Comparison of ENCODE assay signal across 10 mouse cellular contexts in genomic region chr11:115233526-115234290, GRCm38 (mm10). TPM values are rescaled to one million over a fixed set of nuclear protein-coding genes. Genes with fewer than 3 reads are reported as not detected.
DNase-seq lines count a peak whose midpoint lies in the region; ATAC-seq and TF ChIP-seq lines count a peak whose summit lies in the region.
"Had no signal": no experiment of that assay in that cellular context is flagged by ENCODE, and none has a peak within 500 bp of the region (broad histone marks: within the 10 kb centered on the region; RNA-seq: fewer than 3 reads in every experiment).

No protein-coding gene starts in this region.

- no peak overlapping the region for H3K4me3 ChIP-seq in intestine, postnatal 0 days (ENCODE audit: low read depth, low read length)
- no peak overlapping the region for H3K4me3 ChIP-seq in intestine, embryonic 16.5 days (ENCODE audit: low read length)
- no peak overlapping the region for H3K4me3 ChIP-seq in hindbrain, embryonic 11.5 days (ENCODE audit: low read depth, low read length)
- no peak overlapping the region for H3K4me3 ChIP-seq in midbrain, embryonic 13.5 days (replicated peaks)
- H3K4me3 ChIP-seq: heart, embryonic 15.5 days; liver, embryonic 13.5 days had no signal

- DNase-seq in brain, adult 2 months (ENCODE audit: low read depth, low spot score) = peak; percentile 55
- peak; percentile 57 for DNase-seq in hindbrain, embryonic 11.5 days (ENCODE audit: low spot score)
- no peak for DNase-seq in embryo, embryonic 10.5 days (ENCODE audit: low spot score)
- no peak for DNase-seq in ovary, postnatal 36 days (ENCODE audit: low spot score)
- DNase-seq: liver, embryonic 13.5 days had no signal

- peak; percentile 54 for TF ChIP-seq CTCF in intestine, postnatal 0 days (IDR thresholded peaks at IDR 0.05; ENCODE audit: low read depth)

- H3K36me3 ChIP-seq in intestine, postnatal 0 days (ENCODE audit: control insufficient read depth, insufficient read depth) = no peaks in the 10 kb centered on the region
- H3K36me3 ChIP-seq in intestine, embryonic 16.5 days (ENCODE audit: control insufficient read depth, insufficient read depth, low read length) = no peaks in the 10 kb centered on the region
- H3K36me3 ChIP-seq in hindbrain, embryonic 11.5 days (ENCODE audit: control insufficient read depth, insufficient read depth, low read length) = no peaks in the 10 kb centered on the region
- H3K36me3 ChIP-seq in midbrain, embryonic 13.5 days = no peaks in the 10 kb centered on the region
- H3K36me3 ChIP-seq: heart, embryonic 15.5 days; liver, embryonic 13.5 days had no signal

- peaks cover 8% of the 10 kb centered on the region for H3K4me1 ChIP-seq in intestine, postnatal 0 days (replicated peaks; ENCODE audit: control insufficient read depth, insufficient read depth, low read length)
- H3K4me1 ChIP-seq in intestine, embryonic 16.5 days (ENCODE audit: control insufficient read depth, insufficient read depth, low read length) = peaks cover 22% of the 10 kb centered on the region
- peaks cover 27% of the 10 kb centered on the region for H3K4me1 ChIP-seq in hindbrain, embryonic 11.5 days (replicated peaks; ENCODE audit: control insufficient read depth, insufficient read depth, low read length)
- H3K4me1 ChIP-seq in midbrain, embryonic 13.5 days (replicated peaks) = peaks cover 70% of the 10 kb centered on the region

- no peak for ATAC-seq in intestine, postnatal 0 days
- no peak for ATAC-seq in intestine, embryonic 16.5 days
- ATAC-seq in hindbrain, embryonic 11.5 days (ENCODE audit: low FRiP score) = peak; percentile 61
- ATAC-seq in midbrain, embryonic 13.5 days = peak; percentile 52
- ATAC-seq in megakaryocyte, adult 5-6 weeks (ENCODE audit: poor library complexity, severe bottlenecking) = no peak

- 85% methylated on average over 20 of the region's 20 CpGs for WGBS in intestine, postnatal 0 days
- 71% methylated on average over 20 of the region's 20 CpGs for WGBS in intestine, embryonic 16.5 days
- 35% methylated on average over 20 of the region's 20 CpGs for whole genome bisulfite sequencing in hindbrain, embryonic 11.5 days
- 24% methylated on average over 20 of the region's 20 CpGs for WGBS in midbrain, embryonic 13.5 days

- no peak overlapping the region for H3K27ac ChIP-seq in intestine, postnatal 0 days (ENCODE audit: low read depth, low read length)
- H3K27ac ChIP-seq in intestine, embryonic 16.5 days (ENCODE audit: low read length) = no peak overlapping the region
- peak overlapping the region; percentile 12 for H3K27ac ChIP-seq in hindbrain, embryonic 11.5 days (ENCODE audit: low read depth, low read length)
- H3K27ac ChIP-seq in midbrain, embryonic 13.5 days = peak overlapping the region; percentile 45; the same call in 1 of the 2 replicates
- H3K27ac ChIP-seq: heart, embryonic 15.5 days; liver, embryonic 13.5 days had no signal

- no peak overlapping the region for H3K9ac ChIP-seq in intestine, postnatal 0 days (ENCODE audit: low read depth, low read length)
- H3K9ac ChIP-seq in intestine, embryonic 16.5 days (ENCODE audit: low read depth, low read length) = no peak overlapping the region
- no peak overlapping the region for H3K9ac ChIP-seq in hindbrain, embryonic 11.5 days (ENCODE audit: low read depth, low read length)
- no peak overlapping the region for H3K9ac ChIP-seq in midbrain, embryonic 13.5 days (replicated peaks)
- H3K9ac ChIP-seq: heart, embryonic 15.5 days; liver, embryonic 13.5 days had no signal

- no peak overlapping the region for H3K4me2 ChIP-seq in intestine, postnatal 0 days (replicated peaks; ENCODE audit: low read depth)
- H3K4me2 ChIP-seq in intestine, embryonic 16.5 days (ENCODE audit: low read depth, low read length) = no peak overlapping the region
- no peak overlapping the region for H3K4me2 ChIP-seq in hindbrain, embryonic 11.5 days (replicated peaks; ENCODE audit: low read depth, low read length)
- no peak overlapping the region for H3K4me2 ChIP-seq in midbrain, embryonic 13.5 days (replicated peaks)
- H3K4me2 ChIP-seq: heart, embryonic 15.5 days; liver, embryonic 13.5 days had no signal

- H3K9me3 ChIP-seq in intestine, postnatal 0 days (ENCODE audit: control insufficient read depth) = no peaks in the 10 kb centered on the region
- H3K9me3 ChIP-seq in intestine, embryonic 16.5 days (ENCODE audit: control insufficient read depth, low read length) = no peaks in the 10 kb centered on the region
- H3K9me3 ChIP-seq in hindbrain, embryonic 11.5 days (ENCODE audit: control insufficient read depth, low read length) = no peaks in the 10 kb centered on the region
- no peaks in the 10 kb centered on the region for H3K9me3 ChIP-seq in midbrain, embryonic 13.5 days
- H3K9me3 ChIP-seq: heart, embryonic 15.5 days; liver, embryonic 13.5 days had no signal

- no peaks in the 10 kb centered on the region for H3K27me3 ChIP-seq in intestine, postnatal 0 days (replicated peaks; ENCODE audit: control insufficient read depth, insufficient read depth, low read length)
- H3K27me3 ChIP-seq in intestine, embryonic 16.5 days (replicated peaks; ENCODE audit: control insufficient read depth, insufficient read depth, low read length) = no peaks in the 10 kb centered on the region
- no peaks in the 10 kb centered on the region for H3K27me3 ChIP-seq in hindbrain, embryonic 11.5 days (ENCODE audit: control insufficient read depth, insufficient read depth, low read length)
- H3K27me3 ChIP-seq in midbrain, embryonic 13.5 days = no peaks in the 10 kb centered on the region
- H3K27me3 ChIP-seq: liver, embryonic 13.5 days had no signal

RNA-seq across cellular contexts. Expression of gene Grin2c, which starts 33.3 kb away (rescaled TPM):
- polyA plus RNA-seq in intestine, postnatal 0 days (2015; fragmentation: Nextera tagmentation; extraction: Ambion mirVana) = not detected in 2 replicates
- 0.06 TPM in 1 of 2 replicates, not detected in the other for polyA plus RNA-seq in intestine, embryonic 16.5 days (2015; fragmentation: Nextera tagmentation; extraction: Ambion mirVana)
- polyA plus RNA-seq in hindbrain, embryonic 11.5 days (2014; fragmentation: Nextera tagmentation; extraction: Ambion mirVana) = 0.25 and 0.43 TPM in 2 replicates
- 0.06 and 0.12 TPM in 2 replicates for polyA plus RNA-seq in midbrain, embryonic 13.5 days (2015; fragmentation: Nextera tagmentation; extraction: Ambion mirVana)
- 0.05 TPM in 1 of 2 replicates, not detected in the other for total RNA-seq in megakaryocyte, adult 5-6 weeks (2015)
- total RNA-seq in megakaryocyte, adult 5-6 weeks (2017) = not detected in 2 replicates

RNA-seq across cellular contexts. Expression of gene Fdxr, which starts 43.1 kb away (rescaled TPM):
- 8.0 and 8.2 TPM in 2 replicates for polyA plus RNA-seq in intestine, postnatal 0 days (2015; fragmentation: Nextera tagmentation; extraction: Ambion mirVana)
- polyA plus RNA-seq in intestine, embryonic 16.5 days (2015; fragmentation: Nextera tagmentation; extraction: Ambion mirVana) = 21.7 and 22.9 TPM in 2 replicates
- 11.6 and 14.9 TPM in 2 replicates for polyA plus RNA-seq in hindbrain, embryonic 11.5 days (2014; fragmentation: Nextera tagmentation; extraction: Ambion mirVana)
- 19.3 and 24.1 TPM in 2 replicates for polyA plus RNA-seq in midbrain, embryonic 13.5 days (2015; fragmentation: Nextera tagmentation; extraction: Ambion mirVana)
- total RNA-seq in megakaryocyte, adult 5-6 weeks (2015) = 4.4 and 5.6 TPM in 2 replicates
- 9.9 and 14.3 TPM in 2 replicates for total RNA-seq in megakaryocyte, adult 5-6 weeks (2017)

RNA-seq across cellular contexts. Expression of gene Nat9, which starts 46.0 kb away (rescaled TPM):
- 35.0 and 35.7 TPM in 2 replicates for polyA plus RNA-seq in intestine, postnatal 0 days (2015; fragmentation: Nextera tagmentation; extraction: Ambion mirVana)
- 24.9 and 26.5 TPM in 2 replicates for polyA plus RNA-seq in intestine, embryonic 16.5 days (2015; fragmentation: Nextera tagmentation; extraction: Ambion mirVana)
- 19.5 and 20.1 TPM in 2 replicates for polyA plus RNA-seq in hindbrain, embryonic 11.5 days (2014; fragmentation: Nextera tagmentation; extraction: Ambion mirVana)
- polyA plus RNA-seq in midbrain, embryonic 13.5 days (2015; fragmentation: Nextera tagmentation; extraction: Ambion mirVana) = 20.9 and 23.7 TPM in 2 replicates
- 16.1 and 17.7 TPM in 2 replicates for total RNA-seq in megakaryocyte, adult 5-6 weeks (2015)
- 23.9 and 36.1 TPM in 2 replicates for total RNA-seq in megakaryocyte, adult 5-6 weeks (2017)

RNA-seq across cellular contexts. Expression of gene Tmem104, which starts 46.4 kb away (rescaled TPM):
- 19.2 and 20.1 TPM in 2 replicates for polyA plus RNA-seq in intestine, postnatal 0 days (2015; fragmentation: Nextera tagmentation; extraction: Ambion mirVana)
- polyA plus RNA-seq in intestine, embryonic 16.5 days (2015; fragmentation: Nextera tagmentation; extraction: Ambion mirVana) = 11.6 and 13.2 TPM in 2 replicates
- 7.2 and 7.3 TPM in 2 replicates for polyA plus RNA-seq in hindbrain, embryonic 11.5 days (2014; fragmentation: Nextera tagmentation; extraction: Ambion mirVana)
- 10.3 and 10.7 TPM in 2 replicates for polyA plus RNA-seq in midbrain, embryonic 13.5 days (2015; fragmentation: Nextera tagmentation; extraction: Ambion mirVana)
- total RNA-seq in megakaryocyte, adult 5-6 weeks (2015) = 23.9 and 25.7 TPM in 2 replicates
- 6.1 and 8.7 TPM in 2 replicates for total RNA-seq in megakaryocyte, adult 5-6 weeks (2017)

Comparison
In these comparisons a context has a peak if more than half of its experiments do, and no peak if none do; other contexts are left out.
1. ATAC-seq: peak in hindbrain, embryonic 11.5 days (single experiment) and midbrain, embryonic 13.5 days (single experiment); none in intestine, postnatal 0 days (single experiment), intestine, embryonic 16.5 days (single experiment) and megakaryocyte, adult 5-6 weeks (single experiment).
2. H3K27ac ChIP-seq: peak in hindbrain, embryonic 11.5 days (single experiment) and midbrain, embryonic 13.5 days (single experiment); none in intestine, postnatal 0 days (single experiment) and intestine, embryonic 16.5 days (single experiment).
3. DNase-seq: peak in brain, adult 2 months (single experiment) and hindbrain, embryonic 11.5 days (single experiment); none in embryo, embryonic 10.5 days (single experiment) and ovary, postnatal 36 days (single experiment).